Mouse (Mus musculus) brain, embryonic 18.5 days (tissue): ENCODE results near the gene Pgm5.
"Not testable (repeated sequence)": the region's sequence is repeated elsewhere in the genome, so short reads cannot be mapped to it uniquely, and the experiment has no call there.

Experiments used
- DNase-seq: peaks from one replicate; pipeline ENCODE4 v3.0.0-alpha.2; 2012; ENCODE audit warnings: low read depth, low spot score

Gene Pgm5

DNA sequence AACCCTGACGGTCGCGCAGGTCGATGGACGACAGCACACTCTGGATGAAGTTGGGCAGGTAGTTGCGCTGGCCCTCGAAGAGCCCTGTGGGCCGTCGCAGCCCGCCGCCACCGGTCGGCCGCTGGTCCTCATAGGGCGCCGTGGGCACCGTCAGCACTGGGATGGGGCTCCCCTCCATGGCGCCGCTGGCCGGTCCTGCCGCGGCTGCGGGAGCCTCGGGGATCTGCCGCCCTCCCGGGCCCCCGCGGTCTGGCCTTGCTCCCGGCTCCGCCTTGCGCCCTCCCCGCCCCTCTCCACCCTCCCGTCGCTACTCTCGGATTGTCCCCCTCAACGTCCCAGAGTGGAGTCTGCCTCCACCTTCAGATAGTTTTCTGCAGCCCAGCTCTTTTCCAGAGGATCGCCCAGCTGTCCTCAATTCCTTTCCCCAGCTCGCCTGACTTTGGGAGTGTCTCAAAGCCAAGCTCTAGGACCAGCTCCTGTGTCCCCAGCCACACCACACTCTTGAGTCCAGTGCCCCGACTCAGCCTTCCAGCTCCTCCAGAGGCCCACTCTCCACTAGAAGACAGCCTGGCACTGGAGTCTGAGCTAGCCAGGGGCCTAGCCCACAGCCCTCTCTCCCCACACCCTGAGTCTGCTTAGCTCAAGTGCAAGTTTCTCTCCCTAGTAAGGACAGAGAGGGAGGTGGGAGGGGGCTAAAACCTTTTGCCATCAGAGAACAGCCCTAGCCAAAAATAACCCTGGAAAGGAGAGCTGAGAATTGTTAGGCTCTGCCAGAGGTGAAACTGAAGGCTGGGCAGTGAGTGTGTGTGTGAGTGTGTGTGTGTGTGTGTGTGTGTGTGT, at the start of gene Pgm5:
TSS of gene Pgm5 (minus strand) at position 244 of the 840 bp plus-strand sequence.
- no peak for DNase-seq

DNA sequence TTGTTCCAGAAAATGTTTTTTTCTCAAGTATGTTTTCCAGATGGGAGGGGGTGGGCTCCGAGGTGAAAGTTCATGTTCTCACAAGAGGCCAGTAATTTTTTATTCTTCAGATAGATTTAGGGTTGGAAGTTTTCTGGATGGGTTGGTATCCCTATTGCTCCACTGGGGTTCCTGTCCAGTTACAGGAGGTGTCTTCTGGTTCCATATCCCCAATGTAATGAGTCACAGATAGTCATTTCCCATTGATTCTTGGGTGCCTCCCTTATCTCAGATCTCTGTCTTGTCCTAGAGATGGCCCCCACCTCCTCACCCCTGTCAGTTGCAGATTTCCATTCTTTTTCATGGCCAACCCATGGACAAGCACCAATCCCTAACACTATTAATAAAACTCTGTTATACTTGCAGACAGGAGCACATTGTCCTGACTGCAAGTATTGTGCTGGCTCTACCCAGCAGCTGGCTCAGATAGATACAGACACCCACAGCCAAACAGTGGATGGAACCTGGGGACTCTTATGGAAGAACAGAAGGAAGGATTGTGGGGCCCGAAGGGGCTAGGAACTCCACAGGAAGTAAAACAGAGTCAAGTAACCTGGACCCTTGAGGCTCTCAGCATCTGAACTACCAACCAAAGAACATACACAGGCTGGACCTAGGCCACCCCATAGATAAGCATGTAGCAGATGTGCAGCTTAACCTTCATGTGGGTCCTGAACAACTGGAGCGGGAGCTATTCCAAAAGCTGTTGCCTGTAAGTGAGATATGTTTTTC, 46.9 kb upstream of the Pgm5 start:
- no peak for DNase-seq

DNA sequence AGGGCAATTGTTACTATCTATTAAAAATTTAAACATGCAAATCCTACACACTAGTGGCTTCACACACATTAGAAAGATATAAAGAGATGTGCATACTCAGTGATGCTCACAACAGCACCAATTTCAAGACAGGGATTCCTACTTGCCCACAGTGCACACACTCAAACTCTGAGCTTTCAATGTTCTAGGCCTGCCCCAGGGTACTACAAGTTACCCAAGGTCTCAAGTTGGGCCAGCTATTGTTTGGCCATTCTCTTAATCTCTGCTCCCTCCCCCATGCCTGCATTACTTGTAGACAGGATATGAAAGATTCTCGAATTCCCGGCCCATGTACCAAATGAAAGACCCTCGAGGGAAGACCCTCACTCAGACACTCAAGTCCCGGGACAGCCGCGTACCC, 46.0 kb upstream of the Pgm5 start:
- DNase-seq: no peak

- no peak for DNase-seq
Measured at GRCm38 (mm10) chr19:24902821-24903220, 41.2 kb upstream of the Pgm5 start.

- DNase-seq: no peak
Measured at GRCm38 (mm10) chr19:24902256-24902655, 40.6 kb upstream of the Pgm5 start.

DNA sequence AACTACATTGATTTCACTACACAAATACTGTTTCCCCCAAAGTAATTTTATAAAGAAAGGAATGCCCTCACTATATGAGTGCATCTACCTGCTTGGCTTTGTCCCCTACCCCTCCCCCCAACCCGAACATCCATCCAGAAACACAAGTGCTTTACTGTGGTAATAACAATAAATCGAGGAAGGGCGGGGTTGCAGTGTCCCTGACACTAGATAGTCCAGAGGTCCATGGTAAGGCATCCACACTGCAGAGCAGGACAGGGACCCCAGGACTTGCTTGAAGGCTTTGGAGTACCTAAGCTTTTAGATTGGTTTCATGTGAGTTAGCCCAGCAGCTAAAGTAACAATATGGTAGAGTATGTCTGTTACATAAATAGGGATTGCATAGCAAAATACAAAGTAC, 40.0 kb upstream of the Pgm5 start:
- DNase-seq: no peak

- no peak for DNase-seq
Measured at GRCm38 (mm10) chr19:24900581-24901220, 39.0 kb upstream of the Pgm5 start, which contains the start of gene Foxd4. Gene Foxd4, minus strand, starts transcription at chr19:24901197.

DNA sequence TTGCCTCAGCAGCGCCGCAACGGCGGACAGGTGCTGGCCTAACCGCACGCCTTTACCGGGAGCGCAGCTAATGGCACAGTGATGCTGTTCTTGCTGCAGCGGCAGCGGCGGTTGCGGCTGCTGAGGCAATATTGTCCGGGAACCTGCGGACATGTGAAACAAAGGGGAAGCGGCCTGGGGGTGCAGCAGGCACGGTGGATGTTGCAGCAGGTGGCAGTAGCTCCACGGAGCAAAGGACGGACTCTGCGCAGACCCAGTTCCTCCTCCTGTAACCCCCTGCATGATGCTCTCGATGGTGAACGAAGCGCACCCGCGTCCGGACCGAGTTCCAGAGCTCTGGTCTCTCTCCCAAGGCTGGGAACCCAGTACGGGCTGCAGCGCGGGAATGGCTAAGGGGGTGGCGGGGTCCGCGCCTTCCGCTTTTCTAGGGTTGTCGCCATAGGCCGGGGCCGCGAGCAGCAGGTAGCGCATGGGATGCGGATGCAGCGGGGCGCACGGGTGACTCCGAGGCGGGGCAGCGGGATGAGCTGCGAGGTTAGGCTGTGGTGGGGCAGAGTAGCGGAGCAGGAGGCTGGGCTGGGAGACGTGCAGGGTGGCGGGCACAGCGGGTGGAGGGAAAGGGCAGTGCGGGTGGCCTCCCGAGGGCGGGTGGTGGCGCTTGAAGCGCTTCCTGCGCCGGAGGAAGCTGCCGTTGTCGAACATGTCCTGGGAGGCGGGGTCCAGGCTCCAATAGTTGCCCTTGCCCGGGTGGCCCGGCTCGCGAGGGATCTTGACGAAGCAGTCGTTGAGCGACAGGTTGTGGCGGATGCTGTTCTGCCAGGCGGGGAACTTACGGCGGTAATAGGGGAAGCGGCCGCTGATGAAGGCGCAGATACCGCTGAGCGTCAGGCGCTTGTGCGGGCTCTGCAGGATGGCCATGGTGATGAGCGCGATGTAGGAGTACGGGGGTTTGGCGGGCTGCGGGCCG, 38.2 kb upstream of the Pgm5 start:
- DNase-seq: no peak

DNA sequence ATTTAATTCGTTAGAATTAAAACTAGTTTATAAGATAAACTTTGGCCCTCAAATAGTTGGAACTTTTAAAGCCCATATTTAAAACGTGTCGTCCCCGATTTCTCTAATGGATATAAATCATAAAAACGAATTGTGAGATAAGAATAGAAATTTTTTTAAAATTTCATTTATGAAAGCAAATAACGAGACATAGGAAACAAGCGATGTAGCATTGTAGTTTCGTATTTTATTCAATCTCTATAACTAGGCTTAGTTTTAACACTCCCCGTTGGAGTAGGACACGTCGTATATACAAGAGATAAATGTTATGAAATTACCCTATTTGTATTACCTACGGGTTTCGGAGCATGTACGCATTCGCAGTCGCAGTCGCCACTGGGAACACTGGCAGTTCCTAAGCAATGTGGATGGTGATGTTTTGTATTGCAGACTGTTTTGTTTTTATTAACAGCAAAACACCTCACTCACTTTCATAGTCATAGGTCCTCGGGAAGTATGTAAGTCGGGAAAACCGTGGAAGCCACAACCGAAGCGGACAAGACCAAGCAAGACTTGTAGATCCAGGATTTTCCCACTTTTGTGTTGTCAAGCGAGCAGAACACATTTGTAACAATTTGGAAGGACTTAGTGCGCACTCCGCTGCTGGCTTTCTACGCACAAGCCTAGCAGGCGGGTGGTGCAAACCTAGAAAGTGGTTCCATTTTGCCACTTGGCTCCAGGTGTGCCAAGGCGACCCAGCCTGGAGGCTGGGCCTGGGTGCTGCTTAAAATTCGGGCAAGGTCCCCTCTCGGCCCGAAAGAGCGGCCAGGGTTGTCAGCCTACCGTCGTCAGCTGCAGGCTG, 37.3 kb upstream of the Pgm5 start:
- DNase-seq: peak; percentile 16

- DNase-seq: no peak
Measured at GRCm38 (mm10) chr19:24897896-24898736, 36.5 kb upstream of the Pgm5 start.

DNA sequence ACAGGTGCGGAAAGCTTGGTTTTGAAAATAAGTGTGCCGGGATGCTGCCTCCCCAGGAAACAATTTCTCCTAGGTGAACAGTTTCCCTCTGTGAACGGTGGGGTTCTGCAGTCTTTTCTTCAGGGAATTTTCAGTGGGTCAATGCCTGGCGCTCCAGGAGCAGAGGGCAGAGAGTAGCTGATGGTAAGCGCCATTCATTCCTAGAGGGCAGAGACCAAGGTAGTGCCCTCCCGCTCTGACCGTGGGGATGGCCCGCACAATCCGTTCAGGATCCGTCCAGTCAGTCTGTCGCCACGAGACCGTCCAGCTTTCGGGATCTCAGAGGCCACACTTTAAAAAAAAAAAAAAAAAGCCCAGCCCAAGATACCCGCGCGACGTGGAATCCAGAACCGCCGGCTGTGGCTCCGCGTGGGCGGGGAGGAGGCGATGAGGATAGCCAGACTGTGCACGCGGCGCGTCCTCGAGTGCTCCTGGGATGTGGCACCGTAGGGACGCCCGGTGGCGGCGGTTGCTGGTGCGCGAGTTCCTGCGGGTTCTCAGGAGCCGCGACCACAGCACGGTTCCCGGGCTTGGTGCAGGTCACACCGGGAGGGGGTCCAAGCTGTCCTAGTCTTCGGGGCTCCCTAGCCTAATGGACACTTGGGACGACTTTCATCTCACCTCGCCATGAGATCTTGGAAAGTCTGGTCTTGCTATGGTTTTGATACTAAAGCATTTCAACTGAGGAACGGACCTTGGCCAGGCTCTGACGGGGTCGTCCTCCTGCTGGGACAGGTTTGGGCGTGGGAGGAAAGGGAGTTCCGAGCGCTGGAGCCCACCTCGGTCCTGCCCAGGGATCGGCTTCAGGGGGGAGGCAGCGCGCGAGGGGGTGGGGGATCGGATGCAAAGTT, 35.6 kb upstream of the Pgm5 start:
- no peak for DNase-seq

DNA sequence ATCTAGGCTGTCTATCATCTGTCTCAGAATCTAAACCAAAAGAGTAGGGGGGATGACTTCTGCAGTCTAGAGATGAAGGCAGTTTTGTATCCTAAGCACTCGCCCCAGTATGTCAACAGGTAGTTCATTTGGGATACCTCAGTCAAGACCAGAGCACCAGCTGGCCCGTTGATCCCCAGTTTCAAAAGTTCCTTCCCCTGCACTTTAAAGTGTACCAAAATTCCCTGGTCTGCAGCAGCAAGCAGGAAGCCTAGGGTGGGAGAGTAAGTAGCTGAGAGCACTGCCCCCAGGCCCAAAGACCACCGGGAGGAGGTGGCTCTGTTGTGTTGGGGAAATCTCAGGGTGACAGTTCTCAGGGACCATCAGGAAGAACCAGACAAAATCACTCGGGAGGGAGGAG, 34.9 kb upstream of the Pgm5 start:
- no peak for DNase-seq

DNA sequence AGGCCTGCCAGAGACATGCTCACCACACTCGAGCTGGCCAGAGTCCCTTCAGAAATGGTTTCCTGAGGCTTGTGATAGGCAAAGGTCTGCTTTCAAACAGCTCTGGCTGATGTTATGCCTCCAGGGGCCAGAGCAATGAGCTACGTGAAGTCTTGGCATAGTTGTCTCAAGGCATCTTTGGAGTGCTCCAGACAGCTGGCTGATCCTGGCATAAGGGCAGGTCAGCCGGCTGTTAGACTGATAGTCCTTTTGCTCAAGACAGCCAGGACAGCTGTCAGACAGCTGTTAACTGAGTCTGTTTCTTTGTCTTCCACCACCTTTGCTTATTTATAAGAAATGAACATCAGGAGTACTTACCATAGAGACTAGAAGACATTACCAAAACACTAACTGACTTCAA, 25.2 kb upstream of the Pgm5 start:
- DNase-seq: no peak

- no peak for DNase-seq
Measured at GRCm38 (mm10) chr19:24885504-24885903, 23.8 kb upstream of the Pgm5 start.

DNA sequence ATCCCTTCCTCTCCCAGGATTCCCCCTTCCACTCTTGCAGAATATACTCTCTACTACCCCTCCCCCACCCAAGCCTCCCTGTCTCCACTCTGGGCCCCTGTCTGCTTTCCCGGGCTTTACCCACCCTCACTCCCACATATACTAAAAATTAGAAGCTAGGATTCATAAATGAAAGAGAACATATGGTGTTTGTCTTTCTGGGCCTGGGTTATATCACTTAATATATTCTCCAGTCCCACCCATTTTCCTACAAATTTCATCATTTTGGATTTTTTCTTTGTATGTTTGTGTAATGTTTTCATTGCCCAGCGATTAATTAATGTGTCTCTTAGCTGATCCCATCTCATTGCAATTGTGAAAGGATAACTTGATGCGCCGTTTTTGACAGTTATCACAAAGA, 19.6 kb upstream of the Pgm5 start:
- DNase-seq: no peak

DNA sequence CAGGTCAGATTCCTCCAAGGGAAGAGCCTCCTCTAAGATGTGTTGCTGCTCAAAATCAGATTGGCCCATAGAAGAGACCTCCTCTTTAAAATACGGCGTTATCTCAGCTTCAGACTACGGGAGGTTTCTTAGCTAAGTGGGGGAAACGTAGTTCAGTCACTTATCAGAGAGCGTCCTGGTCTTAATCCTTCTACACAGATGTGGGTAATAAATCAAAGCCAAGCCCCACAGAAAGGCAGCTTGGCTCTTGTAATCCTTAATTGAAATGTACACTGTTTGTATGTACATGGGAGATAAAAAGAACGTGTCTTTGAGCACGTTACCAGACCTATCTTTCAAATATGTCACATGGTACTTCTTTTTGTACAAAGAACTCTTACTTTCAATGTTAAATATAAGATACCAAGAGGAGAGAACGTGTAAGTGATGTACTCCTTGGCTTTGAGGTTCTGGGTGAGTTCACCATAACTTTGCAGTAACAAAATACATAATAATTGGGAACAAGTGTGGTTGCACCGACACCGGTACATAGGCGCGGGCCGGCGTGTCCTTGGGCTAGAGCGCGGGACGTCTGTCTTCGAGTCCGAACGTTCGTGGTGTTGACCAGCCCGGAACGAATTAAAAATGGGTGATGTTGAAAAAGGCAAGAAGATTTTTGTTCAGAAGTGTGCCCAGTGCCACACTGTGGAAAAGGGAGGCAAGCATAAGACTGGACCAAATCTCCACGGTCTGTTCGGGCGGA, 13.6 kb upstream of the Pgm5 start, which contains the start of gene Gm10053:
TSS of gene Gm10053 (plus strand) at position 558 of the 742 bp plus-strand sequence.
- DNase-seq: not testable (repeated sequence)

DNA sequence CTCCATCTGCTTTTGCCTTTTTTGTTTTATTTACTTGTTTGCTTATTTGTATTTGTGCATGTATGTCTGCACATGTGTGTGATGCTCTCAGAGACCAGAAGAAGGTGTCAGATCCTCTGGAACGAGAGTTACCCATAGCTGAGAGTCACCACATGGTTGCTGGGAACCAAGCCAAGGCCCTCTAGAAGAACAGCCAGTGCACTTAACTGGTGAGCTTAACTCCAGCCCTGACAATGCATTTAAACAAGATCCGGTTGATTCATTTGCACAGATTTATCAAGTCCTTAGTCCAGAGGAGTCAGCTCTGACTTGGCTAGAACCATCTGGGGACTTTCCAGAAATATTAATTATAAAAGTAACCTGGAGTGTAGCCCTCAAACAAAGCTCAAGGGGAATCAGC, 12.2 kb upstream of the Pgm5 start:
- no peak for DNase-seq
